Mouse (Mus musculus) kidney, adult 8-10 months (tissue): ENCODE measurements around the gene S100a3.

Source experiments
- DNase-seq, 2 experiments: peaks; one replicate each; pipeline ENCODE4 v3.0.0; 2022

Gene S100a3

GRCm38 (mm10) chr3:90560008-90560628, at the start of gene S100a3:
Gene S100a3, plus strand, starts transcription at chr3:90560578.
- DNase-seq, result no peak

- DNase-seq, result no peak
Observed at GRCm38 (mm10) chr3:90512276-90512675, 48.1 kb upstream of the S100a3 start.

- DNase-seq, result no peak
Observed at GRCm38 (mm10) chr3:90512948-90513642, 47.3 kb upstream of the S100a3 start.

GRCm38 (mm10) chr3:90513796-90514590, 46.4 kb upstream of the S100a3 start, which contains the start of the genes S100a1 and S100a13:
Gene S100a1, minus strand, starts transcription at chr3:90514392.
Gene S100a13, plus strand, starts transcription at chr3:90514435.
- DNase-seq, result peak; percentile 88 to 92

GRCm38 (mm10) chr3:90514691-90515090, 45.7 kb upstream of the S100a3 start:
- DNase-seq, result peak; percentile 71 to 73

GRCm38 (mm10) chr3:90515242-90515641, 45.1 kb upstream of the S100a3 start:
- peak in 1 of 2 experiments; percentile 43 for DNase-seq

GRCm38 (mm10) chr3:90515789-90516188, 44.6 kb upstream of the S100a3 start:
- DNase-seq, result no peak

- no peak for DNase-seq
Observed at GRCm38 (mm10) chr3:90517711-90518110, 42.7 kb upstream of the S100a3 start.

- peak; percentile 54 to 67 for DNase-seq
Observed at GRCm38 (mm10) chr3:90525421-90525820, 35.0 kb upstream of the S100a3 start.

GRCm38 (mm10) chr3:90526076-90526475, 34.3 kb upstream of the S100a3 start:
- no peak for DNase-seq

GRCm38 (mm10) chr3:90526580-90526979, 33.8 kb upstream of the S100a3 start, which contains the start of gene S100a14:
Gene S100a14, plus strand, starts transcription at chr3:90526856.
- no peak for DNase-seq

GRCm38 (mm10) chr3:90527291-90527873, 33.0 kb upstream of the S100a3 start:
- no peak for DNase-seq

GRCm38 (mm10) chr3:90531713-90532112, 28.7 kb upstream of the S100a3 start:
- no peak for DNase-seq

GRCm38 (mm10) chr3:90535446-90535845, 24.9 kb upstream of the S100a3 start:
- no peak for DNase-seq

- DNase-seq, result peak; percentile 86 to 89
Observed at GRCm38 (mm10) chr3:90537141-90537904, 23.1 kb upstream of the S100a3 start, which contains the start of gene S100a16. Gene S100a16, plus strand, starts transcription at chr3:90537254.

GRCm38 (mm10) chr3:90537905-90538296, 22.5 kb upstream of the S100a3 start:
- no peak for DNase-seq

GRCm38 (mm10) chr3:90540904-90541303, 19.5 kb upstream of the S100a3 start:
- peak; percentile 32 to 55 for DNase-seq

- no peak for DNase-seq
Observed at GRCm38 (mm10) chr3:90549676-90550420, 10.5 kb upstream of the S100a3 start.

GRCm38 (mm10) chr3:90550421-90550790, 10.0 kb upstream of the S100a3 start:
- no peak for DNase-seq

- no peak for DNase-seq
Observed at GRCm38 (mm10) chr3:90552231-90552630, 8.1 kb upstream of the S100a3 start.

GRCm38 (mm10) chr3:90555954-90556353, 4.4 kb upstream of the S100a3 start:
- no peak for DNase-seq
